Mouse (Mus musculus) cerebellum, adult 2 months (tissue): ENCODE measurements around the gene Tsc22d1.

Experiments used
- CTCF ChIP-seq: fragments of 200-500 bp; IDR thresholded peaks from 2 replicates; pipeline ENCODE4 v1.5.1; 2011; ENCODE audit warnings: low read depth, mild to moderate bottlenecking, control low read depth, low read length, moderate library complexity, borderline replicate concordance; ENCODE audit not compliant: insufficient read depth
- POLR2A ChIP-seq: fragments of 200-500 bp; IDR thresholded peaks from 2 replicates; pipeline ENCODE4 v1.6.1; 2011; ENCODE audit warnings: low read length, control low read depth, borderline replicate concordance; ENCODE audit not compliant: insufficient read depth

DNA sequence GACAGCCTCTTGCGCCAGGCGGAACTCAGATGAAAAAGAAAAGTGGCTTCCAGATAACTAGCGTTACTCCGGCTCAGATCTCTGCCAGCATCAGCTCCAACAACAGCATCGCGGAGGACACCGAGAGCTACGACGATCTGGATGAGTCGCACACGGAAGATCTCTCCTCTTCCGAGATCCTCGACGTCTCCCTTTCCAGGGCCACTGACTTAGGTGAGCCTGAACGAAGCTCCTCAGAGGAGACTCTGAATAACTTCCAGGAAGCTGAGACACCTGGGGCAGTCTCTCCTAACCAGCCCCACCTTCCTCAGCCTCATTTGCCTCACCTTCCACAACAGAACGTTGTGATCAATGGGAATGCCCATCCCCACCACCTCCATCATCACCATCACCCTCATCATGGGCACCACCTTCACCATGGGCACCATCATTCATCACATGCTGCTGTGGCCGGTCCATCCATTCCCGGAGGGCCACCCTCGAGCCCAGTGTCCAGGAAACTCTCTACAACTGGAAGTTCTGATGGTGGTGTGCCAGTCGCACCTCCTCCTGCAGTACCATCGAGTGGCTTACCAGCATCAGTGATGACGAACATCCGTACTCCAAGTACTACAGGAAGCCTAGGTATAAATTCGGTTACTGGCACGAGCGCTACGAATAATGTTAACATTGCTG, 1.7 kb downstream of the Tsc22d1 start:
- no peak for TF ChIP-seq CTCF
- no peak for TF ChIP-seq POLR2A
